Mouse (Mus musculus): ENCODE data around the gene Tmem107.

Gene Tmem107

DNA sequence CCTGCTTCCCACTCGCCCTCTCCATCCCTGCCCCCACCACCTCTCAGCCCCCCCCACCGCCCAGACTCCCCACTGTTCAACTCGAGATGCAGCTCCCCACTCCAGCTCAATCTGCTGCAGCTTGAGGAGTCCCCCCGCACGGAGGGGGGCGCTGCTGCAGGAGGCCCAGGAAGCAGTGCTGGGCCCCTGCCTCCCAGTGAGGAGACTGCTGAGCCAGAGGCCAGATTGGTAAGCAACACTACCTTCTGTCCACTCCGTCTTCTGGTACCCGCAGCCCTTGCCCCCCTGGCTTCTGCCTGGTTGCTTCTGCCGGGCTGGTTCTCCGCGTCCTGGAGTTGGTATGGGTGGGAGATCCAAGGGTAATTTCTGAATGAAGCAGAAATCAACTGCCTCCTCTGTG is 36.2 kb downstream of the Tmem107 start:
- no peak for DNase-seq (ENCODE audit: low spot score)

DNA sequence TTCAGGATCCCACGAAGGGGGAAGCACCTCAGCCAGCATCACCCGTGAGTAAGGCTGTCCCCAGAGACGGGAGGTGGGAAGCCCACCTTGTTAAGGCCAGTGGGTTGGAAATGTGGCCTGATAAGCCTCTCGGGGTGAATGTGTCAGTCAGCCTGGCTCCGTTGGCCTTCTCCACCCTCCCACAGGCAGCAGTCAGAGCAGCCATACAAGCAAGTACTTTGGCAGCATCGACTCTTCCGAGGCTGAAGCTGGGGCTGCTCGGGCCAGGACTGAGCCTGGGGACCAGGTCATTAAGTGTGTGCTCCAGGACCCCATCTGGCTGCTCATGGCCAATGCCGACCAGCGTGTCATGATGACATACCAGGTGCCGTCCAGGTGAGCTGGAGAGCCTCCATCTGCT is 37.1 kb downstream of the Tmem107 start:
- no peak for DNase-seq (ENCODE audit: low spot score)

- DNase-seq (ENCODE audit: low spot score): no peak
These were observed 37.6 kb downstream of the Tmem107 start for GRCm38 (mm10) chr11:69108223-69108622.

DNA sequence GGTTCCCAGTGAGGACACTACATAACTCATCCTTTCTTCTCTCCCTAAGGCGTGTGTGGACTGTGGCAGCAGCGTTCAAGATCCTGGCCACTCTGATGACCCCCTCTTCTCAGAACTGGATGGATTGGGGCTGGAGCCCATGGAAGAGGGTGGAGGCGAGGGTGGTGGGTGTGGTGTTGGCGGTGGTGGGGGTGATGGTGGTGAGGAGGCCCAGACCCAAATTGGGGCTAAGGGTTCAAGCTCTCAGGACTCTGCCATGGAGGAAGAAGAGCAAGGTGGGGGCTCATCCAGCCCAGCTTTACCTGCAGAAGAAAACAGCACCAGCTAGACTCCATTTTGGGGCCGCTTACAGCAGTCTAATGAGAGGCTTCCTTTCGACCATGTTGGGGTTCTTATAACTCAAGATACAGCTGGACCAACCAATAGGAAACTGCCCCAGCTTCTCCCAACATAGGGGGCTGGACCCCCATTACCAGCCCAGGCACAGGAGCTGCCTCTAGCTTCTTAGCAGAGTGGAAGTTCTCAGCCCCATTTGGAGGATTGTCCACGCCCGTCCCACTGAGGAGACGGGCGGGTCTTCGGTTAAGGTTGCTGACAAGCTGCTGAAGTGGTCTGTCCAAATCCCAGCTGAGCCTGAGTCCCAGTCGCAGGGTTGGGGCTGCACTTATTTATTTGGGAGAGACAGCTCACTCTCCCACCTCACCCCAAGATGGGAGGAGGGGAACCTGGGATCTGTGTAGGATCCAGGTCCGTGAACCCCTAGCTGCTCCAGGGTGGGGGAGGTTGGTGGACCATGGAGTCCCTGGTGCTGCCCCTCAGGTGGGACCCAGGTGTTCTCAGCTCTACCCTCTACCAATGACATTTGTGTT is 38.7 kb downstream of the Tmem107 start:
- no peak for DNase-seq (ENCODE audit: low spot score)

DNA sequence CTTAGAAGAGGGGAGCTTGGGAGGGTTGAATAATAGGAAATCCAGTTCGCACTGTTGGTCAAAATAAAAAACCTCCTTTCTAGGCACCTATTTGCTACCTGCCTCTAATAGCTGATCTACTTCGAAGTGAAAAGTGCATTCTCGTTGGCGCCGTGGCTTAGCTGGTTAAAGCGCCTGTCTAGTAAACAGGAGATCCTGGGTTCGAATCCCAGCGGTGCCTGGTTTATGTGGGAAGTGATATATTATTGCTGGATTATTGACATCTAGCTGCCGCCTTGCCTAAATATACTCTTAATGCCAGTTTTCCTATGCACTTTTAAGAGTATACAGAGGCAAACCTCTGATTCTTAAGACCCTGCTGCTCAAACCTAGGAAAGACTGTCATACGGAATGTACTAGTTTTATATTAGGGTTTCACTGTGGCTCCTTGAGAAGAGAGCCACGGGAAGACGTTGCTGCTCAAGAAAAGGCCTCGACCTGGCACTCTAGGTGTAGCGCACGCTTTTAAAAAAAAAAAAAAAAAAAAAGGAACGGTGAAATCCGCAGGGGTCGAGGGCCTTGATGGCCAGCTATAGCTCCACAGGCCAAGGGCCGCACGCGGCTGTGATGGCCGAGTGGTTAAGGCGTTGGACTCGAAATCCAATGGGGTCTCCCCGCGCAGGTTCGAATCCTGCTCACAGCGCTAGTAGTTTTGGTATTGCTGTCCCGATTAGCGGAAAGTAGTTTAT is 39.9 kb downstream of the Tmem107 start:
- DNase-seq (ENCODE audit: low spot score): peak; percentile 88

- DNase-seq (ENCODE audit: low spot score): no peak
These were observed 40.6 kb downstream of the Tmem107 start for GRCm38 (mm10) chr11:69111051-69111810.

- no peak for DNase-seq (ENCODE audit: low spot score)
These were observed 41.3 kb downstream of the Tmem107 start for GRCm38 (mm10) chr11:69111865-69112264.

DNA sequence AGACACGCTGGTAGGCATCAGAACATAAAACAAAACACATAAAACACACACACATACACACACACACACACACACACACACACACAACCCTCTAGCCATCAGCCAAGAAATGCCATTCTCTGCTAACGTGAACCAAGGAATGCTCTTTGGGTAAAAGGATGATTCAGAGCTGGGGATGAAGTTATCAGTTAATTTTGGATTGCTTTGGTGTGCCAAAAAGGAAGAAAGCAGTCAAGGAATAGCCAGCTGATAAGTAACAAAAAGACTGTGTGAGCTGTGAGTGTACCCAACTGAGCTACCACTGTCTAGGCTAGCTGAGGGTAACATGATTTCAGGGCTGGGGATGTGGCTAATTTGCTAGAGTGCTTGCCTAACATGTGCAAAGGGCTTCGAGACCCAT is 43.4 kb downstream of the Tmem107 start:
- DNase-seq (ENCODE audit: low spot score): no peak

DNA sequence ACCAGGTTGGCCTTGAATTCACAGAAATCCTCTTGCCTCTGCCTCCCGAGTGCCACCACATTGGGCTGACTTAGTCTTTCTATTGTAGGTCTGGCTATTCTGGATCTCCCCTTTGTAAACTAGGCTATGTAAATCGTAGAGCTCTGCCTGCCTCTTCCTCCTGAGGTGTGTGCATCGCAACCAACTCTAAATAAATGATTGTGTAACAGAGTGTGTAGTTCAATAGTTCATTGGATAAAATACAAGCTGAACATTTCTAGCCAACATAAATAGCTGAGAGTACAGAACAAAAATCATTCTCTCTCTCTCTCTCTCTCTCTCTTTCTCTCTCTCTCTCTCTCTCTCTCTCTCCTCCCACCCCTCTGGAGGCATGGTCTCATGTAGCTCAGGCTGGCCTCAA is 44.0 kb downstream of the Tmem107 start:
- no peak for DNase-seq (ENCODE audit: low spot score)

DNA sequence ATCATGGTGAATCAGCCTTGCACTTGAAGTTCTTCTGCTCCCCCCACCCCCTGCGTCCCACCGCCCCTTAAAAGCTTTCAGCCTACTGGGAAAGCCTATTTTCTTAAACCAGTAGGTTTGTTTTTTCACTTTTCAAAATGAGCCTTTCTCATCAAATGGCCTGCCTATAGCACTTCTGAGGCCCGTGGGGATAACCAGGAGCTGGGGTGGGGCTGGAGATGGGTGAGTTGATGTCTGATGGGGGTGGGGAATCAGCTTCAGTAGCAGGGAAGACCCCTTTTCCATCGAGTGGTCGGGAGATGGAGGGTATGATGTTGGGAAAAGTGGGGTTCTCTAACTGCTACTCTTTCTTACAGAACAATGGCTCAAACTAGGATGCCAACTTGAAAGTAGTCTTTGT is 46.2 kb downstream of the Tmem107 start:
- DNase-seq (ENCODE audit: low spot score): no peak

- DNase-seq (ENCODE audit: low spot score): no peak
These were observed 47.4 kb downstream of the Tmem107 start for GRCm38 (mm10) chr11:69117737-69118695.

DNA sequence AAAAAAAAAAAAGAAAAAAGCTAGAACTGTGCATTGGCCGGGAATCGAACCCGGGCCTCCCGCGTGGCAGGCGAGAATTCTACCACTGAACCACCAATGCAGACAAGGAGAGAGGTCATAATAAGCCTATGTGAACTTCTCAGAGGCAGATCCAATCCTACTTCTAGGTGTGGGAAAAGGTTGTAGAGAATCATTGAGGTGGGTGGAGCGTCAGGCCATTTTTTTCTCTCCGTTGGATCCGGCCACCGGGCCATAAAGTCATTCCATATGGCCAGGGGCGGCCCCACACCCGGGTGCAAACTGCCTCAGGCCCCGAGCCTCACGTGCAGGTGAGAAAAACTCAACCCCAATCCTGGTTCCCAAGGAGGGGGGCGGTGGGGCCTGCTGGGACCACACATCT is 48.2 kb downstream of the Tmem107 start:
- DNase-seq (ENCODE audit: low spot score): peak; percentile 89

DNA sequence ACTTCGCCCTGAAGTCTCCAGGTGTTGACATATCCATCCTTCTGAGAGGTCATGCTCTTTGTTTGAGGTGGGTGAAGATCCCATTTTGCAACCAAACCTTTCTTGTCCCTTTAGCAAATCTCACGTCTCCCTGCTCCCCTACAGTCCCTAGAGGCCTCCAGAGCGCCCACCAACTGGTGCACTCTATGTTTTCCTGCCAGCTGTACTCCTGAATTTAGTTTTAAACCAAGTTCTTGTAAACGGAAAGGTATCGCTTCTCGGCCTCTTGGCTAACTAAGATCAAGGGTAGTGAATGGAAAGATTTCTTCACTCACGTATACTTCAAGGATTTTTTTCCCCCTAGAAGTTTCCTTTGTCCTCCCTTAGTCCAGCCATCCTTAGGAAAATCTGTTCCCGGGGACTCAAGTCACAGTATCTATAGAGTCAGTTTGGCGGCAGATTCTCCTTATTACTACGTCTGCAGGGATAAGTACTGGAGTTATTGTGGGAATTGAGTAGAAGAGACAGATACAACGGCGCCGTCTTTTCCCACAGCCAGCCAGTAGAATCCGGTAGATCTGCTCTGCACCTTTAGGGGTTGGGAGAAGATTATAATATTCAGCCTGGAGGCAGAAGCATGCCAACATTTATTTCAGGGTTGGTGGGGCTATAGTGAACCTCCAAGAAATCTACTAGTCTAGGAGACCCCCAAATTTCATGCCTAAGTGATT is 49.0 kb downstream of the Tmem107 start:
- no peak for DNase-seq (ENCODE audit: low spot score)

DNA sequence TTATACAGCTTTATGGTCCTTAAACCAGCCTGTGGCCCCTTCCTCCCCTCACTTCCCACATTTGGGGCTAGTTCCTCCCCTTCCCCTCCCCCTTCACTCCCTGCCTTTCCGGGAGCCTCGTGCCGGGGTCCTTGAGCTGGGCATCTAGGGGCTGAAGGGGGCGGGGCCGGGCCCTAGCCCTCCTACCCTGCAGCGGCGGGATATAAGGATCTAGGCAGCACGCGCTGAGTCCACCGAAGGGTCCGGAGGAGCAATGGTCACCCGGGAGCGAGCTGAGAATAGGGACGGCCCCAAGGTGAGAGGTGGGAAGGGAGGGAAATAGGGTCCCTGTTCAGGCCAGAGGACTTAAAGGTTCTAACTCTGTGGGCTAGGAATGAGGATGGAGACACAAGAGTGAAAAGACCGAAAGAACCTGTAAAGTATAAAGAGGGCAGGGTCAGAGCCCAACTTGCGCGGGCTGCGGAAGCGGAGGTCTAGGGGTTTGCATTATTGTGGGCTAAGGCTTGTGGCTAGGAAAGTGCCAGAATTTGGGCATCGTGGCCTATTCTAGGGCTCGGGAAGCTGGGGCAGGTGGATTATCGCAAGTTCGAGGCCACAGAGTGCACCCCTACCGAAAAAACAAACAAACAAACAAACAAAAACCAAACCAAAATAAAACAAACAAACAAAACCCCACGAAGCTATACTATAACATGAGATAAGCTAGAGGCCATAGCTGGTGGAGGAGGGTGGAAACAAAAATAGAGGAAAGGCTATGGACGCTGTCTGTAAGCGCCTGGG is 49.8 kb downstream of the Tmem107 start, which contains the start of gene Hes7:
TSS of gene Hes7 (plus strand) at position 184 of the 780 bp plus-strand sequence.
- DNase-seq (ENCODE audit: low spot score): no peak

DNA sequence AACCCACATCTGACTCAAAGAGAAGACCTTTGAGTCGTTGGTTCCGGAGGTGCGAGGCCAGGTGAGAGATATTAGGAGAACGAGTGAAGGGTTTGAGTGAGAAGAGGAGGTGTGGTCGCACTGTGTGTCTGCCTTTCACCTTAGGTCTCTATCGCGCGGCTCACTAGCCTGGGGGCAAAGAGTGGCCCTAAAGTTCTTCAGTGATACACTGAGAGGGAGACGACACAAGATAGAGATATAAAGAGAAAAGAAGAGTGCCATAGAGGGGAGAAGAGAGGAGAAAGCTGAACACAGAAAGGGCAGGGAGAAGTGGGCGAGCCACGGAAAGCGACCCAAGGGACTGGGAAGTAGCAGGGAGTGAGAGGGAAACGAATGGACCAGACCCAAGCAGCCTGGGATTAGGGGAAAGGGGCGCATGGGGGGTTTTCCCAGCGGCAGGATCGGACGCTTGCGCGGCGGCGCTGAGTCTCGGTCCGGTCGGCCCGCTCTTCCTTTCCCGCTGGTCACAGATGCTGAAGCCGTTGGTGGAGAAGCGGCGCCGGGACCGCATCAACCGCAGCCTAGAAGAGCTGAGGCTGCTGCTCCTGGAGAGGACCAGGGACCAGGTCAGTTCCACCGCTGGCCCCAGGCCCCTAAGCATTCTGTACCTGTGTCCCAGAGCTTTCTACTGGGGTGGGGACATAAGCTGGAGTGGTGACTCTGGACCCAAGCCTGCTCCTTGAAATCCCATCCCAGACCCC is 50.6 kb downstream of the Tmem107 start:
- DNase-seq (ENCODE audit: low spot score): no peak

DNA sequence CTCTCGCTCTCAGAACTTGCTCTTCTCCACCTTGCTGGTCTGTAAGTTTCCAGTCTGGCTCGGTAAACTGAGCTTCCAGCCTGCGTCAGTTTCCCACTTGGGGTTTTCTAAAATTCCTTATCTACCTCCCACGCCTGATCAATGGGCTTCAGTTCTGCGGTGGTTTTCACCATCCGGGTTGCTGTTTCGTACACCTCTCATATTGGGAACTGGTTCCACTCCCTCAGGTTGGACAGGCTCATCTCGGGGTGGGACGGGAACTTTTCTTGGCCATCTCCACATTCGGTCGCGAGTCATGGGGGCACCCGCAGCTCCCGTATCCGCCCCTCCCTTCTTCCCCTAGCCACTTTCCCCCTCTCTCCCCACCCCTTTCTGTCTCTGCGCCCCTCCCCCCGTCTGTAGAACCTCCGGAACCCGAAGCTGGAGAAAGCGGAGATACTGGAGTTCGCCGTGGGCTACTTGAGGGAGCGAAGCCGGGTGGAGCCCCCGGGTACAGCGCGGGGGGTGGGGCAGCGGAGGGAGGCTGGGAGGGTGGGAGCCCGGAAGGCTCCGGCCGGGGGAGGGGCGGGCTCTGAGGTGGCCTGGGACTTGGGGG is 51.2 kb downstream of the Tmem107 start:
- no peak for DNase-seq (ENCODE audit: low spot score)

DNA sequence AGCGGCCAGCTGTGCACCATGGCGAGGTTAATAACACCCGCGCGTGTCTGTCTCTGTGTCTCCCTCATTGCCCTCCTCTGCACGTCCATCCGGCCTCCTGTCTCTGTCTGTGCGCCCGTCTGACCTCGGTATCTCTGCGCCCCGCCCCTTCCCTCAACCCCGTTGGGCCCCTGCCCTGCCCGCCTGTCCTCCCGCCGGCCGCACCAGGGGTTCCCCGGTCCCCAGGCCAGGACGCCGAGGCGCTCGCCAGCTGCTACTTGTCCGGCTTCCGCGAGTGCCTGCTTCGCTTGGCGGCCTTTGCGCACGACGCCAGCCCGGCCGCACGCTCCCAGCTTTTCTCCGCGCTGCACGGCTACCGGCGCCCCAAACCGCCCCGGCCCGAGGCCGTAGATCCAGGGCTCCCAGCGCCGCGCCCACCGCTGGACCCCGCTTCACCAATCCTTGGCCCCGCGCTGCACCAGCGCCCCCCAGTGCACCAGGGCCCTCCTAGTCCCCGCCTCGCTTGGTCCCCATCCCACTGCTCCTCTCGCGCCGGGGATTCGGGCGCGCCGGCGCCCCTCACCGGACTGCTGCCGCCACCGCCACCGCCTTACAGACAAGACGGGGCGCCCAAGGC is 51.8 kb downstream of the Tmem107 start, which contains the start of gene 9130213A22Rik:
TSS of gene 9130213A22Rik (minus strand) at position 254 of the 616 bp plus-strand sequence.
- no peak for DNase-seq (ENCODE audit: low spot score)

Measured in c-Kit-positive CD71-positive TER-119-positive erythroid progenitor cells, embryonic 14.5 days (primary cell).